Mouse (Mus musculus) left cerebral cortex, postnatal 10 days (tissue): ENCODE results near the gene Cox19. TPM values are rescaled to one million over a fixed set of nuclear protein-coding genes. Genes with fewer than 3 reads are reported as not detected.

ENCODE experiments used
- DNase-seq, 2 experiments: peaks; one replicate each; pipeline ENCODE4 v3.0.0; 2021 to 2022; ENCODE audit warnings: low spot score in 2 of 2, mixed read lengths in 1 of 2; ENCODE audit errors: extremely low spot score in 1 of 2
- intact Hi-C: fragments of 180-260 bp; cut with DNase I; formaldehyde crosslinking; loops from one replicate; pipeline ENCODE4 v1.15.1; 2025
- total RNA-seq, 2 experiments: library from RNA; stranded (reverse); gene quantifications; 2 replicates each; pipeline ENCODE4 v1.2.3; 2021

Cox19 gene
- total RNA-seq, 2 experiments from 2014 or later: 75.2 to 90.2 TPM

DNA sequence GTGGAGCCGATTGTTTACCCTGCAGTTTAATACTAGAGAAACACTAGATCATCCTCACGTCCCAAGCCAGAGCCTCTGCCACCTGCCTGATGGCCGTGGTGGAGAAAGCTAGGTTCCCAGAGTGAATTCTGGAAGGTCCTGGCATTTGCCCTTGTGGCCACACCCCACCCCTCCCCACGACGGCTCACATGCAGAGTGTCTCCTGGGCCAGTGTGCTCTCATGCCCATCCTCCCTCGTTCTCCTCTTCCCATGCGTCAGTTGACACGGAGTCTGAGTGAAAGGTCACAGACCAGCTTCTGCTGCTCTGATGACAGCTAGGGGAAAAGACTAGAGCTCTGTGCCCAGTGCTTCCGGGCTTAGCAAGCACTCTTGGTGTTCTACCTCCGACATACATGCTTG is 33.3 kb upstream of the Cox19 start:
- intact Hi-C loops: no loop called here
- DNase-seq: no peak

DNA sequence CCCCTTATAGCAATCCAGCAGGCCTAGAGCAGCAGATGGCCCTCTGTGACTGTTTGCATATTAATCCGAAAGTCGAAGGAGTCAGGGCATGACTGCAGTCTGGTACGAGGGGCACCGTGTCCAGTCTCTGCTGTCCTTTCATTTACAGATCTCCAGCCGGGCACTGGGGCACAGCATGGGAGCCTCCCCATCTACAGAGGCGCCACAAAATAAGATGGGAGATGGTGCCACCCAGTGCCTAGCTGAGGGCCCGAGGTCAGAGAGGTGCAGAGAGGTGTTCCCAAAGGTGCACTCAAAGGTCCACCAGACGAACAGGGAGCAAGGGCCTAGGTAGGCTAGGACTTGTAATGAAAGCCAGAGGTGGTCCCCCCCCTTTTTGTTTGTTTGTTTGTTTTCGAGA is 32.0 kb upstream of the Cox19 start:
- DNase-seq: no peak
- intact Hi-C loops: no loop called here

DNA sequence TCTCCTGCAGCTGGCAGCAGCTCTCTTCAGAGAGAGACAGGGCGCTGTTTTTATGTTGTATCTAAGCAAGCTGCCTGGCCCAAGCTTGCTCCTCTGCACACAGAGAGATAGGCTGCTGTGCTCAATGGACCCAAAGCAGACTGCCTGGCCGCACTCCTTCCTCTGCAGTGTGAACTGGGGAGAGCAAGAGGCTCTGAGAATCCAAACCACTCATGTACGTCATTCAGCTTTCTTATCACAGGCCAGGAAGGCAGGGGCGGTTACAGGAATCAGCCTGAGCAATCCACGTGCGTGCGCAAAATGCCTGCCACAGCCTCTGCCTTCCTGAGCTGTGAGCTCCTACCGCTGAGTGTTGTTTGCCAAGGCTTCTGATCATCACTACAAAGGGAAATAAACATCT is 31.5 kb upstream of the Cox19 start:
- DNase-seq: peak in 1 of 2 experiments; percentile 79
- intact Hi-C loops: no loop called here

DNA sequence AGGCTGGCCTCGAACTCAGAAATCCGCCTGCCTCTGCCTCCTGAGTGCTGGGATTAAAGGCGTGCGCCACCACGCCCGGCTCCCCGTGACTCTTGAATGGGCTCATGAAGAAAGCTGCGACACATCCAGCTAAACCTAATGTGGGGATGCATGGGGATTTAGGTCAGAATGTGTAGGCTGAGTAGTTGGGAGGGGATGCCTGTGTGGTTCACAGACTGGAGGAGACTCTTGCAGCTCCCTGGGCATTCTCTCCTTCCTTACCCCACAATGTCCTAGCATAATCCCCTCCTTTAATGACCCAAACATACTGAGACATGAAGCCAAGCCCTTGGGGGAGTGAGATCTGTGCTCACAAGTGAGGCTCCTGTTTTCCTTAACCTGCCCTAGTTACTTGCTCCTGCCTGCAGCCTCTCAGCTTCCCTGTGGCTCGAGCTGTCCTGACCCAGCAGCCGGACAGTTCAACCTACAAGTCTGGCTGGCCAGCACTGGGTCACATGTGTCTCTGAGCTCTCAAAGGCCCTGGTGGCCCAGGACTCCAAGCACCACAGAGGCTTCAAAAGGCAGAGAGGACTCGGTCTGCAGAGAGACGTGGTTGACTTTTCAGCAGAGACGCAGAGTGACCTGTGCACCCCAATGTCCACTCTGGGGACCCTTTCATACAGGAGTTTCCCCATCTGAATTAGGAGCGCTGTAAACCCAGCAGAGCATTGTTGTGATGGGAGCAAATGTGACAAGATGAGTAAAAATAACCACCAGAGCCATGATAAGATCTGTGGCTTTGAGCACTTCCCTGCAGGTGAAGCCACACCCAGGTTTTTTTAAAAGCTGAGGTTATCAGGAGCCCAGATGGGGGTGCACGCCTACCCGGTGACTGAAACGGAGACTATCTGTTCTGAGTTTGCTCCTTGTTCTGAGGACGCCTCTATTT is 30.6 kb upstream of the Cox19 start:
- intact Hi-C loops: no loop called here

DNA sequence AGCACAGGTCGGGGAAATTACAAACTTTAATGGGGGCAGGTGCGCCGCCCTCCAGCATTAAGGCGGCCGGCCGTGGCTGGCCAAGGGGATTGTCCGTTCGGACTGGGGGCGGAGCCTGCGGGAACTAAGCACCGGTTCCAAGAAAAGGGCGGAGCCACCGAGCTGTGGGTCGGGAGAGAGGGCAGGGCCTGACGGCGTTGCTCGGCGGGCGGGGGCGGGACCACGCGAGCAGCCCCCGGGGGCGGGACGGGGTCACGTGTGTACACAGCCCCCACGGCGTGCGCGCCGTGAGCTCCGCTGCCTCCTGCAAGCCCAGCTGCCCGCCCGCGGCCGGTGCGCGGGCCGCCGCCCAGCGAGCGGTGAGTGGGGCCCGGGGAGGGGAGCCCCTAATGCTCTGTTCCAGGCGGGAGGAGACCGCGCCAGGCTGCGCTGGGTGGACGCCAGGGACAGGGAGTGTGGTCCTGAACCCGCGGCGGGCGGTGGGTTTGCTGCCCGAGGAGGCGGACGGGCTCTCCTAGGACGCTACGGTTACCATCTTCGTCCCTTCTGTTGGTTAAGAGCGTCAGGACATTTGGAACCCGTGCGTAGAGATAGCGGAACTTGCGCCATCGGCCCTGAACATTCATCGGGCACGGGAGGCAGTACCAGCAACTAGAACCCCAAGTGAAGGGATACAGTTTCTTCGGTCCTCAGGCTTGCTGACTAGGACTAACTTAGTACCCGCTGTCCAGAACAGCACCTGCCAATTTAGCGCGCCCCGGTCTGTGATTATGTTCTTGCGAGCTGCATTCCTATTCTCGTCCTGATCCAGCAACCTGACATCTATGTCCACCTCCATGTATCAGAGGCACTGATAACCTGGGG is 29.4 kb upstream of the Cox19 start:
- intact Hi-C loops: no loop called here
- peak; percentile 76 to 98 for DNase-seq

More for the DNA sequence above, 30.6 kb upstream of the Cox19 start:
- DNase-seq: no peak

DNA sequence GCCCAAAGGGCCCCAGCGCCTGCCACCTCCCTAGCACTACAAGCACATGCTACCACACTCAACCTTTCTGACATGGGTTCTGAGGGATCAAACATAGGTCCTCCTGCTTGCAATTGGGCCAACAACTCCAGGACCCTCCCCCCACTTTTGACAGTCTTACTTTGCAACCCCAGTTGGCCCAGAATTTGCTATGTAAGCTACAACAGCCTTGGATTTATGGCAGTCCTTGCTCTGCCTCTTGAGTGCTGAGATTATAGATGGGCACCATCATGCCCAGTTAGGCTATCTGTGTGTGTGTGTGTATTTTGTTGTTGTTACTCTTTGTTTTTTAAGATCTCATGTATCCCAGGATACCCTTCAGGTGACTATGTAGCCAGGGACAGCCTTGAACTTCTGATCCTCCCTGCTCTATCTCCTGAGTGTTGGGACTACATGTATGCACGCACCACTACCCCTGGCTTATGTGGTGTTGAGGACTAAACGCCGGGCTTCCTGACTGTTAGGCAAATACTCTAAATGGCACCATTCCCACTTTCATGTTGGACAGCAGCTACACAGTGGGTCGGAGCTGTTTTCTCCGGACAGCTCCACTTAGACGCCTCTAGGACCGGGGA is 28.7 kb upstream of the Cox19 start:
- intact Hi-C loops: no loop called here

DNA sequence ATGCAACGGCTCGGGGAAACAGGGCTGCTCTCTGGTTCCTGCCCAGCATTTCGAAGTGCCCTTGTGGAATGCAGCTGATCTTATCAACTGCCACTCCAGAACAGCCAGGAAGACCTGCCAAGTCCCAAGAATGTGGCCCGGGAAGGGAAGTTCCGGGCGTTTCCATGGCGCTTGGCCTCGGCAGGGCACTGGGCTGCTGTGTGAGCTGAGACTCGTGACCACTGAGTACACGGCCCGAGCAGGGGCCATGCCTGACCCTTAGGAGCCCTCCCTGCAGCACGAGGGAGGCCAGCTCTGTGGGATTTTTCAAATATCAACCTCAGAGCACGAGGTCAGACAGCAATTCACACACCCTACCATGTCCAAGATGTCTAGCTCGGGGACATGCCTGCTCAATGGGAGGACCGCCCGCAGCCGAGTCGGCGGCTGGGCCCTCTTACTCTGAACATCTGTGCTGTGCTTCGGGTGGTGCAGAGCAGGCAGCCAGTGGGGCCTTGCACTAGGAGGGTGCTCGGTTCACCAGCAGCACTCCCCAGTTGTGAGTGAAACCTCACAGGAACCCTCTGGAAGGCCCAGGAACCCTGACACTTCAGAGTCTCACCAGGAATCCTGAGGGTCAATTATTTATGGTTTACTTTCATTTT is 27.9 kb upstream of the Cox19 start:
- intact Hi-C loops: no loop called here
- DNase-seq: peak in 1 of 2 experiments; percentile 85

More for the DNA sequence above, 28.7 kb upstream of the Cox19 start:
- DNase-seq: no peak

DNA sequence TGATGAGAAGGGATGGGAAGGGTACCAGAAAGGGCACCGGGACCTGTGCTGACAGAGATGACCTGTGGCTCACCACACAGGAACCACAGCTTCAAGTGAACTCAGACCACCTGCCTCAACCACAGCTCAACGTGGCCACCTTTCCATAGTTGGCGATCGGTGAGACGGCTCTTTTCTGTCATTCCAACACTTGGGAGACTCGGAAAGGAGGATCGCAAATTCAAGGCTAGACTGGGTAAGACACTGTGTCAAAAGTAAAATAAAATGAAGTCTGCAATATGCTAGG is 27.0 kb upstream of the Cox19 start:
- DNase-seq: no peak
- intact Hi-C loops: no loop called here

DNA sequence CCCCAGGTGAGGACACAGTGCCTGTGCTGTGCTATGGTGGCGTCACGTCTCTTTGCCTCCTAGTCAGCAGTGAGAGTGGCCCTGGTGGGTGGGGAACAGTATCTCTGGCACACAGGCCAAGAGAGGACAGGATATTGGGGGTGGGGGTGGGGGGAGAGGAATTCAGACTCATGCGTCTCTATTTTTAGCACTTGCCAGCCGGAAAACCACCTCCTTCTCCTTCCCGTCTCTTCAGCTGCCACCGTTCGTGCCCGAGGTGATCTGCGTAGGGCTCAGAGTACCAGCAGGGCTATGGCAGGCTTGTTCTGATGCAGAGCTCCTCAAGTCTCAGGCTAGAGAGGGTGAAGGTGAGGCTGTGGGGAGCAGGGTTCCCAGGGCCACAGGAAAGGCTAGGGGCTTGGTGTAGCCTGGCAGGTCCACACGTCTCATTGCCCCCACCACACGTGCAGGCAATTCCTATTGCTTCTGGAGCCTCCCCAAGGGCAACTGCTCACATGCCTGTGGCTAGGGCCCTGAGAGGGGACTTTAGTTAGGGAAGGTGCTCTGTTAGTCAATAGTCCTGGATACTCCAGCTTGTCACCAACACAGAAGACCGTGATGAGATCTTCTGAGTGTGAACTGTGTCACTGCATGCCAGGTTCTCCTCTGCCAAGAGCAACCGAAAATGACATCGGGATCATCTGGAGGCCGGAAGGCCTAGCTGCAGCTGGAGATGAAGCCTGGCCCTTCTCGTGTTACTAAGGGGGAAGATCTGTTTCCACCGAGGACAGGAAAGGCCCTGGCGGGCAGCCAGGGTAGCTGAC is 26.5 kb upstream of the Cox19 start, which contains the start of gene Gpr146:
Gene Gpr146 (plus strand): TSS at position 230 of the 803 bp plus-strand sequence.
- DNase-seq: peak in 1 of 2 experiments; percentile 84
- intact Hi-C loops: no loop called here

DNA sequence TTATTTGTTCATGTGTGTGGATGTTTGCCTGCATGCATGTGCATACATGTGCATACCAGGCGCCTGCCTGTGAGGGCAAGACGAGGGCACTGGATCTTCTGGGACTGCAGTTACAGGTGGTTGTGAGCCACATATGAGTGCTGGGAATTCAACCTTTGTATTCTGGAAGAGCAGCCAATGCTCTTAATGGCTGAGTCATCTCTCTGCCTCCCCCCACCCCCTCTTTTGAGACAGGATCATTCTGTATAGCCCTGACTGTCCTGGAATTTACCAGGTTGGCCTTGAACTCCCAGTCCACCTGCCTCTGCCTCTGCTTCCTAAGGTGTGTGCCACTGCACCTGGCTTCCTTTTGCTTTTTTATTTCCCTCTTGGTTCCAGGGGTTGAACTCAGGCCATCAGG is 23.6 kb upstream of the Cox19 start:
- DNase-seq: no peak
- intact Hi-C loops: no loop called here

DNA sequence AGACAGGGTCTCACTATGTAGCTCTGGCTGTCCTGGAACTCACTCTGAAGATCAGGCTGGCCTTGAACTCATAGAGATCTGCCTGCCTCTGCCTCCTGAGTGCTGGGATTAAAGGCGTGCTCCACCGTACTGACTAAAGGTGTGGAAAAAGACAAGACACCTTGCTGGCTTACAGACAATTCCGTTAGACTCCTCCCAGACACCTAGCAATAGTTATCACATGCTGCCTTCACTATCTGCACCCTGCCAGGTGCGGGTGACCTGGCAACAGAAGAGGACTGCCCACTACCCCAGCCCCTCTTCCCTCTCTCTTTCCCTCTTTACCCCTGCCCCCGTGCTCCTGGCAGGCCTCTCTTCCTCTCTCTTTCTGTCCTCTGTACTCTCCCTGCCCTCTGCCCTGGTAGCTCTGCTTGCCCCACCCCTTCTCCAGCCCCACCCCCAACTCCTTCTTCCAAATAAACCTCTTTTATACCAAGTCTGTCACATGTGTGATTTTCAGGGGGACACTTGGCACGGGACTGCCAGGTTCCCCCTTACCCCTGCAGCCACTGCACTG is 22.7 kb upstream of the Cox19 start:
- intact Hi-C loops: no loop called here
- no peak for DNase-seq

DNA sequence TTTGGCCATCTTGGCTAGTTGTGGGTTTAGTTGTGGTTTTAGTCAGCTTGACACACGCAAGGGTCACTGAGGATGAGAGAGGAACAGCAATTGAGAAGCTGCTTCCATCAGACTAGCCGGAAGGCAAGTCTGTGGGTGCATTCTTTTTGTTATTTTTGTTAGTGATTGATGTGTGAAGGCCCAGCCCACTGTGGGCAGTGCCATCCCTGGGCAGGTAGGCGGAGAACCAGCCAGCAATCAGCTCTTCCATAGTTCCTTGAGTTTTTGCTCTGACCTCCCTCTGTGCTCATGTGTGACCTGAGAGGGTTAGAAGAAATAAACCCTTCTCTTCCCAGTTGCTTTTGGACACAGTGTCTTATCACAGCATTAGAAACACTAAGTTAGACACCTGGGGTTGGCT is 21.9 kb upstream of the Cox19 start:
- no peak for DNase-seq

DNA sequence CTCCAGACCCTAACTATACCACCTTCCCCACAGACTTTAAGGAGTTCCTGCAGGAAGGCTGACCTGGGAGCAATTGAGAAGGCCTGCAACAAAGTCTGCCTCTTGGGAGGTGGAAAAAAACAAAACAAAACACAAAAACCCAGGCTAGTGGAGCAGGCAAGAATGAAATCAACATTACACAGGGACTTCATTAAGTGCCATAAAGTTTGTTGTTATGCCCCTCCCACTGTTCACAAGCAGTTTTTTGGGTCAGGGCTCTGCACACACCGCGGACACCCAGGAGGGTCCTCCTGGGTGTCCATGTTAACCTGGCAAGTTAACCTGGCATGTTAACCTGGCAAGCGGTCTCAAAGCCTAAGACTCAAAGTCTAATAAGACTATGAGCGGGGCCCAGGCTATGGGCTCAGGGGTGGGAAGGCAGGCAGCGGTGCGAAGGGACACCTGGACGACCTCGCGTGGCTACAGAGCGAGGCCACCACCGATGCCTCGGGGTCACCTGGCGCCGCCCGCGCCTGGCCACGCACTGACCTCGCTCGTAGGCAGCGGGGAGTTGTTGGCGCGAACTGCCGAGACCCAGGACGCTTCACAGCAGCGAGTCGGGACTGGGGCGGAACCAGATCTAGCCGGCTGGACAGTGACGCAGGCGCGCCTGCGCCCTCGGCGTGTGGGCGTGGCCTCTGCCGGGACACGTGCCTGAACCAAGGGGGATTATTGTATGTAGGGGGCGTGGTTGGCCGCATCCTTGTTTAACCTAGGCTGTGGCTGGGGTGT is 20.6 kb upstream of the Cox19 start:
- DNase-seq: peak; percentile 83 to 96
- intact Hi-C loops: no loop called here

More for the DNA sequence above, 21.9 kb upstream of the Cox19 start:
- intact Hi-C loops: no loop called here

DNA sequence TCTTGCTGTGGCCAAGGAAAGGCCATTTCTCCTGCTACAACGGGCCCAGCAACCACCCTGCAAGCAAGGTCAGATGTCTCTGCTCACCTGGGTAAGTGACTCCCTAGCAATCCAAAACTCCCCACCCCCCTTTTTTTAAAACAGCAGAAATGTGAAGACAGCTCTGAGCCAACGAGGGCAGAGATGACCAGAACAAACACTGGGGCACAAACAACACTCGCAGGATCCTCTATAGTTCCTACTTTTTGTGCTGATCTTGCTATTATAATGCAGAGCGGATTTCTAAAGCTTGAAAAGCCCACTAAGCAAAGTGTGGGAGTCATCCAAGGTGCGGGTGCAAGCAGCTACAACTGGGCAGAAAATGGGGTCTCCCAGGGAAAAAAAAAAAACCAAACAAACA is 19.9 kb upstream of the Cox19 start:
- intact Hi-C loops: no loop called here
- no peak for DNase-seq

DNA sequence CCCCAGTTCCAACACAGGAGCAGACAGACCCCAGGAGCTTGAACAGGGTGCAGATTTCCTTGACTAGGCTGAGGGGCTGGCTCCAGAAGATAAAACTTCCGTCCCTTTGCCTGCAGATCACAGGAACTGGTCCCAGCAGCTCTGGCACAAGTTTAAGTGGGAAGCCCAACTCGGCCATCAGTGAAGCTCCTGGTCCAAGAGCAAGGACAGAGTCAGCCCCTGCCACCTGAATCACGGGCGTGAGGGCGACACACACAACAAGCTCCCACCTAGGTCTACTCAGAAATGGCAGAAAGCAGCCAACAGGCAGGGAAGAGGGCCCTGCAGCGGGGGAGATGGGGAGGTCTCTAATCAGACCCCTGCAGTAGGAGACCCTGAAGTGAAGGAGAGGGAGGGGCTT is 19.1 kb upstream of the Cox19 start:
- no peak for DNase-seq
- intact Hi-C loops: no loop called here

DNA sequence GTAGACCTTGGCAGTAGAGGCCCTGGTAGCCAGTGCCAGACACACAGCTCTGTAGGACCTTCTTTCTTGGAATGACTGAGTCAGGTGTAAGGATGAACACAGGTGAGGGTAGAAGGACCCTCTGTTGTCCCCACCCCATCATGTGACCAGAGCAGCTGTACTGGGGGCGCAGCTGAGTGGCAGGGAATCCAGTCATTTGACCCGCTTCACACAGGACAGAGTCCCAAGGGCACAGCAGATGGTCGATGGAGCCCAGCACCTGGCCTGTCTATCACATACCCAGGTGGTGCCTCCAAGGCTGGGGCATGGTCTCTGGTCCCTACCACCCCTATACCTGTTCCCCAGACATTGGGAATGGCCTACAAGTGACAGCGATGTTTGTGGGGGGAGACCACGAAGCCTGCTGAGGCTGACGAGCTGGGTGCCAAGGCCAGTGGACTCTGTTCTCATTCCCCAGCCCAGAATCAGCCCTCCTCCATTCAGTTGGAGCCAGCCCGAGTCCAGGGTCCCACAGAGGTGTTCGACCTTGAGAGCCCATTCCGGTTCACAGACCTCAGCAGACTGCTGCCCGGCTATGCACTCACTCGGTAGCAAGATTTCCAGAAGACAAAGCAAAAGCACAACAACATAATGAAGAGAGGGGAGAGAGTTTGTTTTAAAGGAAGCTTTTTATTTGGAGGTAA is 17.6 kb upstream of the Cox19 start:
- DNase-seq: no peak
- intact Hi-C loops: loop anchor here (5.0 kb wide), 1 partner anchor 89 kb away; no protein-coding TSS in a partner anchor
